Mouse (Mus musculus) kidney, adult 11 months (tissue): Measurements from ENCODE around the gene Slc4a5.

Experiments used
- DNase-seq: peaks from one replicate; pipeline ENCODE4 v3.0.0; 2022

Gene Slc4a5

GRCm38 (mm10) chr6:83219814-83220213, at the start of gene Slc4a5:
TSS of gene Slc4a5 (plus strand) at chr6:83219828.
- no peak for DNase-seq

- peak; percentile 54 for DNase-seq
These were observed 49.8 kb upstream of the Slc4a5 start for GRCm38 (mm10) chr6:83169872-83170271.

- no peak for DNase-seq
These were observed 48.6 kb upstream of the Slc4a5 start for GRCm38 (mm10) chr6:83171063-83171462.

GRCm38 (mm10) chr6:83172240-83172920, 47.2 kb upstream of the Slc4a5 start:
- DNase-seq, result no peak

GRCm38 (mm10) chr6:83175996-83176395, 43.6 kb upstream of the Slc4a5 start:
- no peak for DNase-seq

GRCm38 (mm10) chr6:83179390-83180117, 40.1 kb upstream of the Slc4a5 start:
- DNase-seq, result no peak

- DNase-seq, result no peak
These were observed 39.0 kb upstream of the Slc4a5 start for GRCm38 (mm10) chr6:83180605-83181004.

GRCm38 (mm10) chr6:83184858-83185435, 34.7 kb upstream of the Slc4a5 start:
- no peak for DNase-seq

- peak; percentile 30 for DNase-seq
These were observed 33.5 kb upstream of the Slc4a5 start for GRCm38 (mm10) chr6:83185895-83186861.

- no peak for DNase-seq
These were observed 32.7 kb upstream of the Slc4a5 start for GRCm38 (mm10) chr6:83186946-83187345.

GRCm38 (mm10) chr6:83193571-83193970, 26.1 kb upstream of the Slc4a5 start:
- DNase-seq, result no peak

- DNase-seq, result peak; percentile 38
These were observed 22.2 kb upstream of the Slc4a5 start for GRCm38 (mm10) chr6:83197345-83198004.

- DNase-seq, result no peak
These were observed 16.3 kb upstream of the Slc4a5 start for GRCm38 (mm10) chr6:83203320-83203719.

GRCm38 (mm10) chr6:83205851-83206250, 13.8 kb upstream of the Slc4a5 start:
- no peak for DNase-seq

GRCm38 (mm10) chr6:83206321-83206720, 13.3 kb upstream of the Slc4a5 start:
- DNase-seq, result no peak

GRCm38 (mm10) chr6:83207361-83208049, 12.1 kb upstream of the Slc4a5 start:
- DNase-seq, result no peak

- DNase-seq, result no peak
These were observed 11.6 kb upstream of the Slc4a5 start for GRCm38 (mm10) chr6:83208050-83208400.

GRCm38 (mm10) chr6:83210495-83210894, 9.1 kb upstream of the Slc4a5 start:
- no peak for DNase-seq

- no peak for DNase-seq
These were observed 8.1 kb upstream of the Slc4a5 start for GRCm38 (mm10) chr6:83211526-83211925.

GRCm38 (mm10) chr6:83215002-83215666, 4.5 kb upstream of the Slc4a5 start:
- DNase-seq, result peak; percentile 33

GRCm38 (mm10) chr6:83231486-83231885, 11.9 kb downstream of the Slc4a5 start:
- DNase-seq, result no peak
